ENCODE assay signal across 15 mouse cellular contexts in the genomic region with DNA sequence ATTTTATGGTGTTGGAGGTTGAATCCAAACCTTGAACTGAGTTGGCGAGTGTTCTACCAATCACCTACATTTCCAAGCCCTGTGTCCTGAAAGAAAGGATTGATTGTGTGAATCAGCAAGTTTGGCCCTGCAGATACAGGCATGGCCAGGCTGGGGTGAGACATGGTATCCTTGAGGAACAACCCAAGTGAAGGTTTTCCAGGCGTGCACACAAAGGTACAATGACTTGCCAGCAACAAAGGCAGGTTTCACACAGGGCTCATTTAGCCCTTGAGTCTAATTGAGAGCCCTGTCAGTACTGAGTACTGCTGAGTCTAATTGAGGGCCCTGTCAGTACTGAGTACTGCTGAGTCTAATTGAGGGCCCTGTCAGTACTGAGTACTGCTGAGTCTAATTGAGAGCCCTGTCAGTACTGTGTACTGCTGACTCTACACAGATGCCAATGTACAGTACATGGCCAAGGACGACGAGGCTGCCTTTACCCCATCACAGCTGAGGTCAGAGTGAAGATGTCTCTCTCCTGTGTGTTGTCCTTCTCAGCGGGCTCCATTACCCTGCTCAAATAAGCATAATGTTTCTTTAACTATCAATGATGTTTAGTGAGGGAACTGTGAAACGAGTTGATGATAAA. TPM values are rescaled to one million over a fixed set of nuclear protein-coding genes. Genes with fewer than 3 reads are reported as not detected.
DNase-seq lines count a peak whose midpoint lies in the region; ATAC-seq and TF ChIP-seq lines count a peak whose summit lies in the region.
"Had no signal": no experiment of that assay in that cellular context is flagged by ENCODE, and none has a peak within 500 bp of the region (broad histone marks: within the 10 kb centered on the region; RNA-seq: fewer than 3 reads in every experiment).

No protein-coding gene starts in this region.

- no peak for TF ChIP-seq CTCF in liver, postnatal 0 days (IDR thresholded peaks at IDR 0.05; ENCODE audit: low read depth)

- TF ChIP-seq EP300 in liver, postnatal 0 days (IDR thresholded peaks at IDR 0.05; ENCODE audit: low read depth): no peak

- ATAC-seq in hindbrain, embryonic 11.5 days (ENCODE audit: low FRiP score): 0 out of 2 replicates have a peak, but pooled peaks have one; percentile 33
- ATAC-seq in hindbrain, embryonic 14.5 days (ENCODE audit: low FRiP score): no peak
- 0 out of 2 replicates have a peak, but pooled peaks have one; percentile 27 for ATAC-seq in liver, embryonic 16.5 days (ENCODE audit: low read depth)
- no peak for ATAC-seq in liver, postnatal 0 days
- 0 out of 2 replicates have a peak, but pooled peaks have one; percentile 4 for ATAC-seq in megakaryocyte-erythroid progenitor cell, adult 5-6 weeks (replicated peaks; ENCODE audit: low FRiP score, low TSS enrichment, poor library complexity, severe bottlenecking)

- no peak overlapping the region for H3K4me2 ChIP-seq in hindbrain, embryonic 11.5 days (replicated peaks; ENCODE audit: low read depth, low read length)
- no peak overlapping the region for H3K4me2 ChIP-seq in hindbrain, embryonic 14.5 days (replicated peaks)
- H3K4me2 ChIP-seq in liver, embryonic 16.5 days (ENCODE audit: low read depth, low read length): no peak overlapping the region
- H3K4me2 ChIP-seq in liver, postnatal 0 days (ENCODE audit: low read depth, low read length): no peak overlapping the region
- H3K4me2 ChIP-seq: embryonic facial prominence, embryonic 13.5 days; limb, embryonic 15.5 days; stomach, embryonic 15.5 days had no signal

- H3K4me1 ChIP-seq in hindbrain, embryonic 11.5 days (replicated peaks; ENCODE audit: control insufficient read depth, insufficient read depth, low read length): no peaks in the 10 kb centered on the region
- H3K4me1 ChIP-seq in hindbrain, embryonic 14.5 days (replicated peaks; ENCODE audit: control insufficient read depth, insufficient read depth, low read length): 0 out of 2 replicates have a peak, but pooled peaks cover 2% of the 10 kb centered on the region
- H3K4me1 ChIP-seq in liver, embryonic 16.5 days (ENCODE audit: control insufficient read depth, low read depth, low read length): peaks cover 12% of the 10 kb centered on the region
- H3K4me1 ChIP-seq in liver, postnatal 0 days (ENCODE audit: insufficient read depth): peaks cover 53% of the 10 kb centered on the region

- no peak for DNase-seq in hindbrain, embryonic 11.5 days (ENCODE audit: low spot score)
- no peak for DNase-seq in hindbrain, embryonic 14.5 days (ENCODE audit: low spot score)
- DNase-seq in liver, postnatal 0 days: no peak
- peak; percentile 17 for DNase-seq in adrenal gland, postnatal 25 days
- DNase-seq in spleen, postnatal 10 days (ENCODE audit: low spot score in 2 of 2): no peak
- DNase-seq: cerebellum, adult 2 months; gastrocnemius, adult 2 months; kidney, adult 2 months; lung, postnatal 10 days; spleen, adult 18-20 months had no signal

- H3K9me3 ChIP-seq in hindbrain, embryonic 11.5 days (ENCODE audit: control insufficient read depth, low read length): no peaks in the 10 kb centered on the region
- H3K9me3 ChIP-seq in hindbrain, embryonic 14.5 days (ENCODE audit: control insufficient read depth, low read length): no peaks in the 10 kb centered on the region
- no peaks in the 10 kb centered on the region for H3K9me3 ChIP-seq in liver, embryonic 16.5 days (replicated peaks; ENCODE audit: control insufficient read depth, low read length)
- no peaks in the 10 kb centered on the region for H3K9me3 ChIP-seq in liver, postnatal 0 days (ENCODE audit: low read length)
- H3K9me3 ChIP-seq: embryonic facial prominence, embryonic 13.5 days; limb, embryonic 15.5 days; stomach, embryonic 15.5 days had no signal

- H3K27ac ChIP-seq in hindbrain, embryonic 11.5 days (ENCODE audit: low read depth, low read length): no peak overlapping the region
- no peak overlapping the region for H3K27ac ChIP-seq in hindbrain, embryonic 14.5 days
- H3K27ac ChIP-seq in liver, embryonic 16.5 days (ENCODE audit: low read length): no peak overlapping the region
- H3K27ac ChIP-seq in liver, postnatal 0 days (ENCODE audit: low read depth): no peak overlapping the region
- H3K27ac ChIP-seq: limb, embryonic 15.5 days; stomach, embryonic 15.5 days had no signal

- no peaks in the 10 kb centered on the region for H3K27me3 ChIP-seq in hindbrain, embryonic 11.5 days (ENCODE audit: control insufficient read depth, insufficient read depth, low read length)
- no peaks in the 10 kb centered on the region for H3K27me3 ChIP-seq in hindbrain, embryonic 14.5 days (ENCODE audit: control insufficient read depth, insufficient read depth, low read length)
- H3K27me3 ChIP-seq in liver, embryonic 16.5 days (ENCODE audit: control insufficient read depth, insufficient read depth, low read depth, low read length): no peaks in the 10 kb centered on the region
- H3K27me3 ChIP-seq in liver, postnatal 0 days (ENCODE audit: insufficient read depth, low read length): no peaks in the 10 kb centered on the region
- H3K27me3 ChIP-seq: embryonic facial prominence, embryonic 13.5 days; limb, embryonic 15.5 days; stomach, embryonic 15.5 days had no signal

- H3K4me3 ChIP-seq in hindbrain, embryonic 11.5 days (ENCODE audit: low read depth, low read length): no peak overlapping the region
- no peak overlapping the region for H3K4me3 ChIP-seq in hindbrain, embryonic 14.5 days (replicated peaks; ENCODE audit: low read length)
- H3K4me3 ChIP-seq in liver, embryonic 16.5 days (ENCODE audit: low read depth, low read length): no peak overlapping the region
- H3K4me3 ChIP-seq in liver, postnatal 0 days (ENCODE audit: low read depth, low read length): no peak overlapping the region
- H3K4me3 ChIP-seq: embryonic facial prominence, embryonic 13.5 days; gastrocnemius, adult 2 months; limb, embryonic 15.5 days; stomach, embryonic 15.5 days had no signal

- no peaks in the 10 kb centered on the region for H3K36me3 ChIP-seq in hindbrain, embryonic 11.5 days (ENCODE audit: control insufficient read depth, insufficient read depth, low read length)
- no peaks in the 10 kb centered on the region for H3K36me3 ChIP-seq in hindbrain, embryonic 14.5 days (replicated peaks; ENCODE audit: control insufficient read depth, insufficient read depth)
- H3K36me3 ChIP-seq in liver, embryonic 16.5 days (ENCODE audit: control insufficient read depth, insufficient read depth): no peaks in the 10 kb centered on the region
- H3K36me3 ChIP-seq in liver, postnatal 0 days (replicated peaks; ENCODE audit: insufficient read depth, low read length): no peaks in the 10 kb centered on the region
- H3K36me3 ChIP-seq: limb, embryonic 15.5 days; stomach, embryonic 15.5 days had no signal

- H3K9ac ChIP-seq in hindbrain, embryonic 11.5 days (ENCODE audit: low read depth, low read length): no peak overlapping the region
- no peak overlapping the region for H3K9ac ChIP-seq in hindbrain, embryonic 14.5 days
- H3K9ac ChIP-seq in liver, embryonic 16.5 days (ENCODE audit: low read depth, low read length): no peak overlapping the region
- no peak overlapping the region for H3K9ac ChIP-seq in liver, postnatal 0 days (replicated peaks)
- H3K9ac ChIP-seq: embryonic facial prominence, embryonic 13.5 days; limb, embryonic 15.5 days; stomach, embryonic 15.5 days had no signal

- 84% methylated on average over 6 of the region's 6 CpGs for WGBS in hindbrain, embryonic 11.5 days
- WGBS in hindbrain, embryonic 14.5 days: 75% methylated on average over 6 of the region's 6 CpGs
- 52% methylated on average over 6 of the region's 6 CpGs for WGBS in liver, embryonic 16.5 days (ENCODE audit: insufficient replicate concordance)
- WGBS in liver, postnatal 0 days (ENCODE audit: insufficient replicate concordance): 66% methylated on average over 6 of the region's 6 CpGs

RNA-seq across cellular contexts. Expression of gene Nfkb1, which starts 11.0 kb away (rescaled TPM):
- polyA plus RNA-seq in hindbrain, embryonic 11.5 days (2014; fragmentation: Nextera tagmentation; extraction: Ambion mirVana): 10.6 and 12.3 TPM in 2 replicates
- polyA plus RNA-seq in hindbrain, embryonic 14.5 days (2014; fragmentation: Nextera tagmentation; extraction: Ambion mirVana): 9.1 and 10.2 TPM in 2 replicates
- 9.6 and 10.7 TPM in 2 replicates for polyA plus RNA-seq in liver, embryonic 16.5 days (2015; fragmentation: Nextera tagmentation; extraction: Ambion mirVana)
- 11.8 and 12.7 TPM in 2 replicates for polyA plus RNA-seq in liver, postnatal 0 days (2015; fragmentation: Nextera tagmentation; extraction: Ambion mirVana)
- 68.8 and 69.5 TPM in 2 replicates for total RNA-seq in adrenal gland, postnatal 25 days (2021)
- 59.1 and 69.6 TPM in 2 replicates for total RNA-seq in megakaryocyte-erythroid progenitor cell, adult 5-6 weeks (2014; fragmentation: Nextera tagmentation)
- total RNA-seq in megakaryocyte-erythroid progenitor cell, adult 5-6 weeks (2017): 61.5 and 69.9 TPM in 2 replicates

Comparison
In these comparisons a context has a peak if more than half of its experiments do, and no peak if none do; other contexts are left out.
1. ATAC-seq: peak in hindbrain, embryonic 11.5 days (single experiment), liver, embryonic 16.5 days (single experiment) and megakaryocyte-erythroid progenitor cell, adult 5-6 weeks (single experiment); none in hindbrain, embryonic 14.5 days (single experiment) and liver, postnatal 0 days (single experiment).